Mouse (Mus musculus): ENCODE measurements around the gene Zmiz1.

Gene Zmiz1

DNA sequence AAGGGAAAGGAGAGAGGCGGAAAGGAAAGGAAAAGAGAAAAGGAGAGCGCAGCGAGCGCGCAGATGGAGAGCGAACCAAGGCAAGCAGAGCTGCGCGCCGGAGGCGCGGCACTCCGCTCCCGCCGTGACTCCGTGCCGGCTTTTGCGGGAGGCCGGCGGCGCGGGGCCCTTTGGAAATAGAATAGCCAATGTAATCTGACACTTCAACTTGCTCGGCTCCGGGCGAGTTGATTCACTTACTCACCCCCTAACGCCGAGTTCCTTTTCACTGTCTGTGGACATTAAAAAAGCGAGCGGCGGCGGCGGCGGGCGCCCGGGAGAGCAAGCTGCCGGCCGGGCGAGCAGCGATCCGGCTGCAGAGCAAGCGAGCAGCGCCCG, at the start of gene Zmiz1:
TSS of gene Zmiz1 (plus strand) at position 170 of the 378 bp plus-strand sequence.
- DNase-seq, result peak; percentile 92

DNA sequence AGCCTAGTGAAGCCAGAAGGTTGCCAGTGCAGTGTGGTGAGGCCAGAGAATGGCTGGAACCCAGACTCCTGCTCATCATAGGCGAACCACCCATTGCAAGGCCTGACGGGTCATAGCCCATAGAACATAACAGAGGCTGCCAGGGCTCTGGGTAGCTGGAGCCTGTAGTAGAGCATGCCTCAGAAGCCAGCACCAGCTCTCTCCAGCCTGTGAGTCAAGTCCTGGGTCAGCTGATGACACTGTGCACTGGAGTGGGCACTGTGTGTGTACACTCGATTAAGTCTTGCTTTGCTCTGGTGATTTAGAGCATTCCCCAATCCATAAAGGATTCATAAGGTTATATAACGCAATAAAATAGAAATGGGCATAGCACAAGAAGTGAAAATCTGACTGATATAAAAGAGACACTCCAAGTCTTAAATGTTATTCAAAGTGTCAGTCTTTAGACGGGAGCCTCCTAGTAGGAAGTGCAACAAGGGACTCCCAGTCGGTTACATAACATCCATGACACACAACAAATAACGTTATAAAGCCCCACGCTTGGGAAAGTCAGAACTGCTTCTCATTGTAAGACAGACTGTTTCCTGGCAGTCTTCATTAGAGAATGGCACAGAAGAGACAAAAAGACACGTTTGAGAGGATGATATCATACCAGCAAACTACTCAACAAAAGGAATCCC, 47.0 kb upstream of the Zmiz1 start:
- no peak for DNase-seq

- no peak for DNase-seq
Observed at GRCm38 (mm10) chr14:25412811-25413210, 46.2 kb upstream of the Zmiz1 start.

DNA sequence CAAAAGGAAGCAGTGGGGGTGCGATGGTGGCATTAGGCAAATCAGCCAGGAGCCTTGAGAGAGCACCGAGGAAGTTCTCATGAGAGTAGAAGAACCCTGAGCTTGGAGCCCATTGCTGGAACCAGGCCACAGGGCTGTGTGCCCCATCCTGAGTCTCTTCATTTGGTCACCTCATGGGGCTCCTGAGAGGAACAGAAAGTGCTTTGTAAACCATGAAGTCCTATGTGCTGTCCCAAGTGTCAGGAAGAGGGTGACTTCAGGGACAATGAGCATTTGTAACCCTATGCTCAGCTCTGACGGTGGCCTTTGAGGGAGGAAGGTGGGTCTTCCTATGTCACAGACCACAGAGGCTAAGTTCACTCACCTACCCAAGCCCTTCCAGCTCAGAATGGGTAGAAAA, 45.5 kb upstream of the Zmiz1 start:
- no peak for DNase-seq

- no peak for DNase-seq
Observed at GRCm38 (mm10) chr14:25414115-25414514, 44.9 kb upstream of the Zmiz1 start.

GRCm38 (mm10) chr14:25420001-25420690, 38.8 kb upstream of the Zmiz1 start:
- DNase-seq, result no peak

GRCm38 (mm10) chr14:25420987-25421386, 38.0 kb upstream of the Zmiz1 start:
- DNase-seq, result no peak

DNA sequence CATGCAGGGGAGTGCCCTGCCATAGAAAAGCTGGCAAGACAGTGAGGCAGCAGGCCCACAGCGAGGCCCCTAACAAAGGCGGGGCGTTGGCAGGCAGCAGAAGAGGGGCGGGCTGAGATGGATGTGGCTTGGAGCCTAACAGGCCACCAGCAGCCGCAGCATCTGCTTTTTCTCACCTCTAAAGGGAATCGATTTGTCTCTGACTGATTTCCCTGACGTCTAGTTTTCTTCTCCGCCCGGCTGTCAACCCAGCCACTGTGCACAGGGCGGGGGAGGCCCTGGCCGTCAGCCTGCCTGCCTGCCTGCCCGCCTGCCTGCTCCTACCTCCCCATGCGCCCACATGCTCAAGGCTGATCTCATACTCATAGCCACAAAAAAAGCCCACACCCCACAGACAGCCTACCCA, 37.4 kb upstream of the Zmiz1 start:
- DNase-seq, result peak; percentile 41

DNA sequence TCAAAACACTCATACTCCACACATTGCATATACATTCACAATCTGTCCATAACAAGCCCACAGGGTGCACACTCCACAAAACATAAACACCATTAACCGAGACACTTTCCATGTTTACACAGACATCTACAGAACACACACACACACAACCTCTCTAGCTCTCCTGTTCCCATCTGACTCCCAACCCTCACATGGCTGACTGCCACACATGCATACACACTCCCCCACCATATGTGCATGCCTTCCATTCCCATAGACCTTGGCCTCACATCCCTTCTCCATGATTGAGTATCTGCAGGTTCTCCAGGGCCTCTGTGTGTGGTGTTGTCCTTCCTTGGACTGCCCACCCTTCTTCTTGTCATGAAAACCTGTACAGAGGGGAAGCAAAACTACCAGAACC, 36.0 kb upstream of the Zmiz1 start:
- no peak for DNase-seq

GRCm38 (mm10) chr14:25423721-25424443, 35.1 kb upstream of the Zmiz1 start:
- DNase-seq, result no peak

GRCm38 (mm10) chr14:25438255-25438654, 20.7 kb upstream of the Zmiz1 start:
- DNase-seq, result no peak

DNA sequence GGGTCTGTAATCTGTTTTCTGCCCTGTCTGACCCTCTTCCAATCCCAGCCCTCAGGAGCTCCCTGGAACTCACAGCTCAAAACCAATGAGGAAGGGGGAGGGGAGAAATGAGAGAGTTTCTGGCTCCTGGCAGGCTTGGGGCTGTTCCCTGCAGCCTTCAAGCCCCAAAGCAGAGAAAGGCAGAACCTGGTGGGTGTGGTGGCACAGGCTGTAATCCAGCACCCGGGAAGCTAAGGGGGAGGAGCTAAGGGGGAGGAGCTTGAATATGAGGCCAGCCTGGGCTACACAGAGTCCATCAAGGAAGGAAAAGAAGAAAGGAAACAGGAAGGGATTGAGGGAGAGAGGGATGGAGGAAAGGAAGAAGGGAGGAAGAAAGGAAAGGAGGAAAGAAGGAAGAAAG, 18.9 kb upstream of the Zmiz1 start:
- DNase-seq, result no peak

GRCm38 (mm10) chr14:25440777-25441176, 18.2 kb upstream of the Zmiz1 start:
- DNase-seq, result no peak

GRCm38 (mm10) chr14:25441469-25441868, 17.5 kb upstream of the Zmiz1 start:
- no peak for DNase-seq

- no peak for DNase-seq
Observed at GRCm38 (mm10) chr14:25442676-25443075, 16.3 kb upstream of the Zmiz1 start.

- no peak for DNase-seq
Observed at GRCm38 (mm10) chr14:25447136-25447775, 11.7 kb upstream of the Zmiz1 start.

DNA sequence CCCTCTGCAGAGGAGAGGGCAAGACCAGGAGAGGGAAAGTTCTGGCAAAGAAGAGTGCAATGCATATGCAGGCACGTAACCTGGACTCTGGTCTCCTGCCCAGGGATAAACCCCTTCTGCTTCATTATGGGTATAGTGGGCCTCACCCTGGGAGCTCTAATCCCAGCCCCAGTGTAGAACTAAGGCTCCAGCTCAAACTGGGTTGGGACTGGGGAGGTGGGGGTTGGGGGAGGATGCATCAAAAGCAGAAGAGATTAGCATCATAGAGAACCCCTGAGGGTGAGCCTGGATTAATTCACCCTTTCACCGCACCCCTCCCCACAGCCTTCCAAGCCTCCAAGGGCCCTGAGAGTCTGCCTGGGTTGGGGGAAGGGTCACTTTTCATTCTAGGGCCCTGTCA, 10.5 kb upstream of the Zmiz1 start:
- no peak for DNase-seq

GRCm38 (mm10) chr14:25451099-25451667, 7.8 kb upstream of the Zmiz1 start:
- DNase-seq, result no peak

DNA sequence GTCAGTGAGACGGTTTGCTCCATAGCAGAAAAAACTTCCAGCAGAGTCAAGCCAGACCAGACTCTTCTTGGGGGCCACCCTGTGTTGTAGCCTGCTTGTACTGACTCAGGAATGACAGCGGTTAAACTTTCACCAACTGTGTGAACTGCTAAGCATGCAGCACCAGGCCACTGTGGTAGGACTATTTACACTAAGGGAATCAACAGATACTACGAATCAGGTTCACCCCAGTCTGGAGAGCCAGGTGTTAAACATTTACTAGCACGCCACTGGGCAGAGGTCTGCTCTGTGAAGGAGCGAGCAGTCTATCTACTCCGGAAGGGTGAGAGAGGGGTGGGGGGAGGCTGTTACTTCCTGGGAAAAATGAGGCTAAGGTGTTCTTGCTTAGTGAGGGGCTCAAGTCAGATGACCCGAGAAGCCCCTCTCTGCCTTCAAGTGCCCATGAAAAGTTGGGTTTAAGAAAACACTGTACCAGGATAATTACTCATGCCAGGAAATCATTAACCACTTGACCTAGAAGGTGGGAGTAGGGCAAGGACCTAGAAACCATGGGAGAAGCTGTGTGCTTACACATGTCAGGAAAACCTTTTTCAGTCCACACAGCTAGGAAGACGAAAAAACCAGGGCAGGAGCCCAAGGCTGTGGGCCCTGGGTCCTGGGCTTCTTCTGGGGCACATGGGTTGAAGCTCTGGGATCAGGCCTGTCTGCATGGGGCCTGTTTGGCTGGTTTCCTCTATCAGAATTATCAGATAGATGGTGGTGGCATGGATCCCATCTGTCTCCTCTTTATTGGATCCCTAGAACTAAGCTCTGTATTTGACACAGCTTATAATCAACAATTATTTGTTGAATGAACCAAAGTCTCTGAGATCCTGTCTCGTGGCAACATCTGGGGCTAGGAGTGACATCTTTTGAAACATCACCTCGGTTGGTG, 7.0 kb upstream of the Zmiz1 start:
- DNase-seq, result no peak

DNA sequence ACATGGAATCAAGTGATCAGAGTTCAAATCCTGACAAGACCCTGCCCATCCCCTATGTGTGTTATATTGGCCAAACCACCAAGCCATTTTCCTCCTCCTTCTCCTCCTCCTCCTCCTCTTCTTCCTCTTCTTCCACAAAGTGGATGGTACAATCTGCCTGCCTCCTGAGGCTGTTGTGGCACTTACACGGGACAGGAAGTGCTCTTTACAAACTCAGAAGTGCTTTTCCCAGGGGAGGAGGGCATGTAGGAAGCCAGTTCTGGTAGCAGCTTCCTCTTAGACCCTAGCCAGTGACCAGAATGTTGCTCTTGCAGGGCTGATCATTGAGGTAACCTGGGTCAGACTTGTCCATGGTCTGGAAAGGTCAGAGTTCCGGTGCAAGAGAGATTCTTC, 6.4 kb upstream of the Zmiz1 start:
- DNase-seq, result no peak

DNA sequence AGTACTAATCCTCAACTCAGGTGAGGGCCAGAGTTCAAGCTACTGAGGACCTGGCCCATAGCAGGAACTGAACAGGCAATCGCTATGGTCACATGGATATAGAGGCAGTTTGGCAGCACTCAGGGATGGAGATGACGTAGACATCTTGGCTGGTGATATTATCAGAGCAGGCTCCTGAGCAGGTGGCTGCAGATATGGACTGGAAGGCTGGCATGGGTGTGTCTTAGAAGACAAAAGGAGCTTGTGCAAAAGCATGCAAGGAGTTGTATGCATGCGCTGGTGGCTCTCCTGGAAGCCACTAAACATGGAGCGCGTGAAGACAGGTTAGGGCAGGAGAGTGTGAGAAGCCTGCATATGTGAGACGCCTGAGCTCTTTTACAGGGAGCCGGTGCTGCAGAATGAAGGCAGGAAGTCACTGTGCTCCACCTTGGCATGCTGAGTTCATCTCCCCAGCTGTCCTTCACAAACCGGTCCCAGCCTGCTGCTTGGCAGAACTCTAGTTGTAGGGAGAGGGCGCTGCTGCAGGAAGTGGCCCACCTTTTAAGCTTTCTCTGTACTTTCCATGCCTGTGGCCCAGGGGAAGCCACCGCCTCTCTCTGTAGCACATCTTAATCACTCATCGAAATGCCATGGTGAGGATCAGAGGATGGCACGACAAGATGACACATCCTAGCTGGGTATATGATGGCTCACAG, 4.8 kb upstream of the Zmiz1 start:
- peak; percentile 83 for DNase-seq
